Mouse (Mus musculus): Measurements from ENCODE around the gene Nup107. TPM values are rescaled to one million over a fixed set of nuclear protein-coding genes. Genes with fewer than 3 reads are reported as not detected.

Nup107 gene
- total and polyA plus RNA-seq, 3 experiments = 80.2 to 91.6 TPM; not detected in 1

DNA sequence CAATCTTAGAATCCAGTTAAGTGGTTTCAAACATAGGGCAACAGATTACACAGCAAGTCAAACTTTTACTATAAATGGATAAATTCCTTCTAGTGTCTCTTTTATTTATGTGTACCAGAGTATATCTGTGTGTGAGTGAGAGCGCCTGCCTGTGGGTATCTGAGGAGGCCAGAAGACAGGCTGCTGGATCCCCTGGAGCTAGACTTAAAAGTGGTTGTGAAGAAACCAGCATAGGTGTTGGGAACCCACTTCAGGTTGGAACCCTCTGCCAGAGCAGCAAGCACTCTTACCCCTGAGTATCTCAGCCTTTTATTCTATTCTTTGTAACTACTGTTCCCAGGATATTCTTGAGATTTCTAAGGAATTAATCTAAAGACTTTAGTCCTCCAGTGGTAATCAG lies 49.3 kb upstream of the Nup107 start:
- no peaks in the 10 kb centered on the region for H3K27me3 ChIP-seq (ENCODE audit: control insufficient read depth in 1 of 2, insufficient read depth in 2 of 2, low read length in 2 of 2)
- no peak overlapping the region for H3K27ac ChIP-seq (ENCODE audit: control insufficient read depth, low read depth, low read length)
- H3K4me3 ChIP-seq (ENCODE audit: control insufficient read depth in 1 of 2, insufficient read depth in 1 of 2, low read depth in 2 of 2, low read length in 2 of 2) = no peak overlapping the region
- peaks cover 10 to 14% of the 10 kb centered on the region in 2 experiments for H3K4me1 ChIP-seq (ENCODE audit: control insufficient read depth in 1 of 2, insufficient read depth in 2 of 2, low read length in 2 of 2)
- no peak for DNase-seq (ENCODE audit: low read depth, low spot score)
- peaks cover 0 to 31% of the 10 kb centered on the region in 2 experiments; a peak in 3 of 4 replicates for H3K36me3 ChIP-seq (ENCODE audit: control insufficient read depth in 1 of 2, insufficient read depth in 2 of 2, low read length in 2 of 2)
- TF ChIP-seq POLR2AphosphoS2 (IDR thresholded peaks at IDR 0.05; ENCODE audit: low read length) (no peak), NELFE (IDR thresholded peaks at IDR 0.05; ENCODE audit: low read depth, low read length) (no peak), GATA1 (IDR thresholded peaks at IDR 0.05; ENCODE audit: low read depth, low read length) (no peak), E2F4 (IDR thresholded peaks at IDR 0.05; ENCODE audit: borderline replicate concordance, low read depth, low read length) (no peak), CHD2 (IDR thresholded peaks at IDR 0.05; ENCODE audit: low read length) (no peak), GABPA (IDR thresholded peaks at IDR 0.05; ENCODE audit: low read depth, low read length) (no peak), POLR2AphosphoS5 (IDR thresholded peaks at IDR 0.05; ENCODE audit: borderline replicate concordance, low read depth, low read length) (no peak), MYB (IDR thresholded peaks at IDR 0.05; ENCODE audit: low read depth, low read length) (no peak), TBP (IDR thresholded peaks at IDR 0.05; ENCODE audit: low read depth, low read length) (no peak), CHD1 (IDR thresholded peaks at IDR 0.05; ENCODE audit: low read depth, low read length) (no peak), MAFK (IDR thresholded peaks at IDR 0.05; ENCODE audit: borderline replicate concordance, low read depth, low read length) (no peak), RCOR1 (IDR thresholded peaks at IDR 0.05; ENCODE audit: low read depth, low read length) (no peak), JUND (IDR thresholded peaks at IDR 0.05; ENCODE audit: low read depth, low read length) (no peak), ELF1 (IDR thresholded peaks at IDR 0.05; ENCODE audit: low read depth, low read length) (no peak), TCF12 (IDR thresholded peaks at IDR 0.05; ENCODE audit: low read depth, low read length) (no peak), ZKSCAN1 (IDR thresholded peaks at IDR 0.05; ENCODE audit: low read depth, low read length) (no peak), ETS1 (IDR thresholded peaks at IDR 0.05; ENCODE audit: low read depth, low read length) (no peak), RAD21 (IDR thresholded peaks at IDR 0.05; ENCODE audit: low read depth, low read length) (no peak), MXI1 (IDR thresholded peaks at IDR 0.05; ENCODE audit: low read depth, low read length) (no peak)
- no peaks in the 10 kb centered on the region for H3K9me3 ChIP-seq (replicated peaks; ENCODE audit: insufficient read depth, low read length)
- H3K79me2 ChIP-seq (ENCODE audit: control insufficient read depth, insufficient read depth, low read length, poor library complexity) = peaks cover 70% of the 10 kb centered on the region
- H3K9ac ChIP-seq (ENCODE audit: control insufficient read depth, low read depth, low read length, poor library complexity, severe bottlenecking) = no peak overlapping the region

DNA sequence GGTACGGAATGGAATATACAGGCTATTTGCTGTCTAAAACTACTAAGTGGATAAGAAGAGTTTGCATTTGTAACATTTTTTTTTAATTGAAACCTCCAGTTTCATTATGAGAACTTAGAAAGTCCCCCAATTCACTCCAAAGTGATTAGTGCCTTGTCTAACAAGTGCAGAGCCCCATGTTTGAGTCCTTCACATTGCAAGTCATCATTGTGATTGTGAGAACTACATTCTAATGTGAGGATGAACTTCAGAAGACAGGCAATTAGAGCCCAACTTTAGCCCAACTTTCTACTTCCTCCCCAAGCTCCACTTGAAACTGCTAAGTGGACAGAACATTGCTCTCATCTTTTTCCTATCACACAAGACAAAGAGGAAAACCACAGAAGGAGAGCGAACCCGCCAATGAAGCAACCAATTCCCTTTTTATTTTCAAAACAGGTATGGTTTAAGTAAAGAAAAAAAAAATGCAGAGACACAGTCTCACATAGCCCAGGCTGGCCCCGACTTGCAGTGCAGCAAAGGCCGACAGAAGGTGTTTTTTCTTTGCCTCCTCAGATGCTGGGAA lies 48.0 kb upstream of the Nup107 start:
- no peak overlapping the region for H3K9ac ChIP-seq (ENCODE audit: control insufficient read depth, low read depth, low read length, poor library complexity, severe bottlenecking)
- no peak overlapping the region for H3K4me3 ChIP-seq (ENCODE audit: control insufficient read depth in 1 of 2, insufficient read depth in 1 of 2, low read depth in 2 of 2, low read length in 2 of 2)
- peaks cover 0 to 29% of the 10 kb centered on the region in 2 experiments; a peak in 3 of 4 replicates for H3K36me3 ChIP-seq (ENCODE audit: control insufficient read depth in 1 of 2, insufficient read depth in 2 of 2, low read length in 2 of 2)
- peak overlapping the region; percentile 2; the same call in 1 of the 2 replicates for H3K27ac ChIP-seq (ENCODE audit: control insufficient read depth, low read depth, low read length)
- peaks cover 9 to 14% of the 10 kb centered on the region in 2 experiments for H3K4me1 ChIP-seq (ENCODE audit: control insufficient read depth in 1 of 2, insufficient read depth in 2 of 2, low read length in 2 of 2)
- TF ChIP-seq SIN3A (IDR thresholded peaks at IDR 0.05; ENCODE audit: low read length) (no peak), POLR2AphosphoS2 (IDR thresholded peaks at IDR 0.05; ENCODE audit: low read length) (no peak), CHD1 (IDR thresholded peaks at IDR 0.05; ENCODE audit: low read depth, low read length) (no peak), GABPA (IDR thresholded peaks at IDR 0.05; ENCODE audit: low read depth, low read length) (no peak), HCFC1 (IDR thresholded peaks at IDR 0.05; ENCODE audit: low read depth, low read length) (no peak), MAFK (IDR thresholded peaks at IDR 0.05; ENCODE audit: borderline replicate concordance, low read depth, low read length) (no peak), EP300 (IDR thresholded peaks at IDR 0.05; ENCODE audit: low read depth in 1 of 2, low read length in 2 of 2) (0 out of 4 replicates have a peak, but pooled peaks of 1 of the 2 experiments have one; percentile 28), MYC (IDR thresholded peaks at IDR 0.05; ENCODE audit: low read depth, low read length) (no peak), MYB (IDR thresholded peaks at IDR 0.05; ENCODE audit: low read depth, low read length) (no peak), E2F4 (IDR thresholded peaks at IDR 0.05; ENCODE audit: borderline replicate concordance, low read depth, low read length) (no peak), MAX (IDR thresholded peaks at IDR 0.05; ENCODE audit: low read length) (no peak), POLR2A (IDR thresholded peaks at IDR 0.05; ENCODE audit: control insufficient read depth in 1 of 2, insufficient read depth in 1 of 2, low read depth in 1 of 2, low read length in 2 of 2, poor library complexity in 1 of 2) (no peak), ZNF384 (IDR thresholded peaks at IDR 0.05; ENCODE audit: low read depth, low read length) (peak; percentile 56), RAD21 (IDR thresholded peaks at IDR 0.05; ENCODE audit: low read depth, low read length) (no peak), NELFE (IDR thresholded peaks at IDR 0.05; ENCODE audit: low read depth, low read length) (no peak), MAZ (IDR thresholded peaks at IDR 0.05; ENCODE audit: low read depth, low read length) (no peak), TAL1 (IDR thresholded peaks at IDR 0.05; ENCODE audit: low read length) (no peak), TBP (IDR thresholded peaks at IDR 0.05; ENCODE audit: low read depth, low read length) (no peak)
- H3K9me3 ChIP-seq (replicated peaks; ENCODE audit: insufficient read depth, low read length) = no peaks in the 10 kb centered on the region
- peaks cover 79% of the 10 kb centered on the region for H3K79me2 ChIP-seq (ENCODE audit: control insufficient read depth, insufficient read depth, low read length, poor library complexity)
- peak; percentile 36 for DNase-seq (ENCODE audit: low read depth, low spot score)
- H3K27me3 ChIP-seq (ENCODE audit: control insufficient read depth in 1 of 2, insufficient read depth in 2 of 2, low read length in 2 of 2) = no peaks in the 10 kb centered on the region
